Mouse (Mus musculus): ENCODE data around the gene Zbtb9.

DNA sequence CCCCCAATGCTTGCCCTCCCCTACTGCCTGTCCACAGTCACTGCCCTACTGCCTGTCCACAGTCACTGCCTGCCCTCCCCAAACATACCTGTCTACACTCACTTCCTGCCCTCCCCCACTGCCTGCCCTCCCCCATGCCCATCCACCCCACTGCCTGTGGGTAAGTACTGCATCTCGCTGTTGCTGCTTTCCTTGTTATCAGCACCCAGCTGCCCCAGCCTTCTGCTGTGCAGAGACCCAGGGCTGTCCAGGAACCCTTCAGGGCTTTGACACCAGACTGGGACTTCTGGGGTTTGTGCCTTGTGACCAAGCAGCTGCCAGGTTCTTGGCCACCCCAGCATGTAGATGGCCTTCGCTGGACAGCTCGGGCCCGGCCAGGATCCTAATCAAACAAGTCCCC lies 50.4 kb downstream of the Zbtb9 start:
- TF ChIP-seq POLR2A (IDR thresholded peaks at IDR 0.05; ENCODE audit: control insufficient read depth, low read depth, low read length) (no peak), CTCF (IDR thresholded peaks at IDR 0.05; ENCODE audit: control insufficient read depth, insufficient read depth, insufficient replicate concordance, low read depth, low read length) (no peak)
